ENCODE assay signal across 10 mouse cellular contexts in genomic region chr6:52840589-52841044, GRCm38 (mm10).
A peak's percentile ranks its signal among the peaks of the same experiment; 100 is the strongest.
DNase-seq lines count a peak whose midpoint lies in the region; ATAC-seq and TF ChIP-seq lines count a peak whose summit lies in the region.
"Had no signal": no experiment of that assay in that cellular context is flagged by ENCODE, and none has a peak within 500 bp of the region (broad histone marks: within the 10 kb centered on the region; RNA-seq: fewer than 3 reads in every experiment).

No protein-coding gene starts in this region.

- no peaks in the 10 kb centered on the region for H3K79me3 ChIP-seq in C2C12 (ENCODE audit: low read depth)

- no peak for TF ChIP-seq CTCF in C2C12 (IDR thresholded peaks at IDR 0.05; ENCODE audit: control insufficient read depth, insufficient read depth, insufficient read length)

- no peak for ATAC-seq in heart, embryonic 13.5 days (ENCODE audit: extremely low read depth, insufficient number of reproducible peaks, low FRiP score, low TSS enrichment)
- no peak for ATAC-seq in midbrain, embryonic 11.5 days (ENCODE audit: low FRiP score)
- ATAC-seq: lung, postnatal 0 days had no signal

- H3K9ac ChIP-seq in heart, embryonic 13.5 days = no peak overlapping the region
- no peak overlapping the region for H3K9ac ChIP-seq in midbrain, embryonic 11.5 days (ENCODE audit: low read length)

- DNase-seq in heart, adult 11 months = peak; percentile 93
- no peak for DNase-seq in heart, adult 8-10 months (ENCODE audit: low spot score)
- DNase-seq in midbrain, embryonic 11.5 days (ENCODE audit: low spot score, missing footprints) = peak; percentile 87
- DNase-seq in frontal cortex, postnatal 14 days (ENCODE audit: low spot score in 2 of 2) = no peak
- no peak for DNase-seq in left cerebral cortex, adult 11 months (ENCODE audit: low spot score)
- no peak for DNase-seq in kidney, adult 8-10 months
- DNase-seq: layer of hippocampus, postnatal 36 days had no signal

- no peaks in the 10 kb centered on the region for H3K36me3 ChIP-seq in C2C12 (ENCODE audit: control insufficient read depth, insufficient read depth)
- no peaks in the 10 kb centered on the region for H3K36me3 ChIP-seq in heart, embryonic 13.5 days
- H3K36me3 ChIP-seq in midbrain, embryonic 11.5 days (ENCODE audit: control insufficient read depth, insufficient read depth, low read length) = no peaks in the 10 kb centered on the region

- H3ac ChIP-seq in C2C12 (ENCODE audit: control insufficient read depth, insufficient read length, low read depth) = no peak overlapping the region

- WGBS in heart, embryonic 13.5 days = 16% methylated on average over 9 of the region's 9 CpGs
- WGBS in midbrain, embryonic 11.5 days = 30% methylated on average over 9 of the region's 9 CpGs

- H3K79me2 ChIP-seq in C2C12 (ENCODE audit: control insufficient read depth, insufficient read depth) = no peaks in the 10 kb centered on the region

- H3K27me3 ChIP-seq in C2C12 (ENCODE audit: control insufficient read depth, insufficient read depth, insufficient read length) = no peaks in the 10 kb centered on the region
- H3K27me3 ChIP-seq in heart, embryonic 13.5 days (replicated peaks) = no peaks in the 10 kb centered on the region
- H3K27me3 ChIP-seq in midbrain, embryonic 11.5 days (ENCODE audit: control insufficient read depth, insufficient read depth, low read length) = no peaks in the 10 kb centered on the region

- peak overlapping the region; percentile 22 for H3K4me2 ChIP-seq in heart, embryonic 13.5 days
- H3K4me2 ChIP-seq in midbrain, embryonic 11.5 days = no peak overlapping the region

- peaks cover 41% of the 10 kb centered on the region for H3K4me1 ChIP-seq in heart, embryonic 13.5 days
- H3K4me1 ChIP-seq in midbrain, embryonic 11.5 days (ENCODE audit: control insufficient read depth, insufficient read depth, low read length) = peaks cover 7% of the 10 kb centered on the region

- no peak overlapping the region for H3K4me3 ChIP-seq in C2C12 (ENCODE audit: insufficient read depth, poor library complexity, severe bottlenecking)
- H3K4me3 ChIP-seq in heart, embryonic 13.5 days = no peak overlapping the region
- no peak overlapping the region for H3K4me3 ChIP-seq in midbrain, embryonic 11.5 days (ENCODE audit: low read depth, low read length)

- H3K9me3 ChIP-seq in heart, embryonic 13.5 days = no peaks in the 10 kb centered on the region
- H3K9me3 ChIP-seq in midbrain, embryonic 11.5 days (ENCODE audit: control insufficient read depth, low read length) = no peaks in the 10 kb centered on the region

- peak overlapping the region; percentile 48; the same call in 1 of the 2 replicates for H3K27ac ChIP-seq in heart, embryonic 13.5 days (replicated peaks)
- H3K27ac ChIP-seq in midbrain, embryonic 11.5 days (ENCODE audit: low read depth, low read length) = no peak overlapping the region

TF ChIP-seq in C2C12, 6 proteins besides CTCF, POLR2A, EP300 and RAD21:
- TF ChIP-seq MYOD1 (IDR thresholded peaks at IDR 0.05; ENCODE audit: control insufficient read depth, insufficient read length, low read depth) = peak; percentile 93
- no peak for TF ChIP-seq MAX (IDR thresholded peaks at IDR 0.05)

Comparison
In these comparisons a context has a peak if more than half of its experiments do, and no peak if none do; other contexts are left out.
1. DNase-seq: peak in heart, adult 11 months (single experiment) and midbrain, embryonic 11.5 days (single experiment); none in heart, adult 8-10 months (single experiment), frontal cortex, postnatal 14 days (0 of 2), left cerebral cortex, adult 11 months (single experiment) and kidney, adult 8-10 months (0 of 2).